Mouse (Mus musculus) small intestine, adult 2 months (tissue): Measurements from ENCODE around the gene Impg1.

ENCODE experiments used
- CTCF ChIP-seq: fragments of 200-500 bp; IDR thresholded peaks from 2 replicates; pipeline ENCODE4 v1.5.1; 2012; ENCODE audit warnings: low read depth, mild to moderate bottlenecking, control low read depth, inconsistent platforms, low read length, moderate library complexity, mixed read lengths; ENCODE audit not compliant: insufficient replicate concordance, insufficient read length; ENCODE audit errors: extremely low read depth
- POLR2A ChIP-seq: fragments of 200-500 bp; IDR thresholded peaks from 2 replicates; pipeline ENCODE4 v1.6.1; 2012; ENCODE audit warnings: low read depth, mild to moderate bottlenecking, control low read depth, inconsistent platforms, low read length, moderate library complexity

GRCm38 (mm10) chr9:80266507-80266906, 198.8 kb downstream of the Impg1 start:
- TF ChIP-seq POLR2A (no peak), CTCF (no peak)
